Mouse (Mus musculus): ENCODE results near the gene Adh1. TPM values are rescaled to one million over a fixed set of nuclear protein-coding genes. Genes with fewer than 3 reads are reported as not detected.

Adh1 gene
- polyA plus RNA-seq, 1 experiment: not detected

DNA sequence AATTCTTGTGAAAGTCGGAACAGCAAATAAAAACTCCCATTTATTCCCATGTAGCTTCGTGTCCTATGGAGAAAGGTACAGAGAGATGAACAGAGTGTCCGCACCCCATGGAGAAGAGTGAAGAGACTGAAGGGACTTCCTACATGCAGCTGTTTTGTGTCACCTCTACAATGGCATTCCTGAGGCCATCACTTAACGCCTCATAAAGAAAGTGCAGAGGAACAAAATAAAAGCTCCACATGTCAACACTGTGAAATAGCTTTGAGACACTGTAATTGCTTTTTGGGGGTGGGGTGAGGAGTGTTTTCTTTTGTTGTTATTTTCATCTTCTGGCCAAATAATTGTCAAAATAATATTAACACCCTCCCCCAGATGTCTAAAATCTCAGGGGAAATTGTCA, 41.9 kb downstream of the Adh1 start:
- TF ChIP-seq REST (IDR thresholded peaks at IDR 0.05; ENCODE audit: insufficient read depth, insufficient read length) (no peak), POLR2AphosphoS2 (IDR thresholded peaks at IDR 0.05; ENCODE audit: insufficient read length, low read depth) (no peak)
- H3K4me2 ChIP-seq (ENCODE audit: low read depth): no peak overlapping the region
- H3K4me3 ChIP-seq: no peak overlapping the region
- no peak overlapping the region for H3ac ChIP-seq (ENCODE audit: control insufficient read depth, insufficient read length)
- H3K27me3 ChIP-seq (ENCODE audit: control insufficient read depth, insufficient read depth, insufficient read length): no peaks in the 10 kb centered on the region
- no peaks in the 10 kb centered on the region for H3K36me3 ChIP-seq (ENCODE audit: control insufficient read depth, insufficient read depth)
- no peaks in the 10 kb centered on the region for H3K79me2 ChIP-seq (ENCODE audit: control insufficient read depth, insufficient read depth)

DNA sequence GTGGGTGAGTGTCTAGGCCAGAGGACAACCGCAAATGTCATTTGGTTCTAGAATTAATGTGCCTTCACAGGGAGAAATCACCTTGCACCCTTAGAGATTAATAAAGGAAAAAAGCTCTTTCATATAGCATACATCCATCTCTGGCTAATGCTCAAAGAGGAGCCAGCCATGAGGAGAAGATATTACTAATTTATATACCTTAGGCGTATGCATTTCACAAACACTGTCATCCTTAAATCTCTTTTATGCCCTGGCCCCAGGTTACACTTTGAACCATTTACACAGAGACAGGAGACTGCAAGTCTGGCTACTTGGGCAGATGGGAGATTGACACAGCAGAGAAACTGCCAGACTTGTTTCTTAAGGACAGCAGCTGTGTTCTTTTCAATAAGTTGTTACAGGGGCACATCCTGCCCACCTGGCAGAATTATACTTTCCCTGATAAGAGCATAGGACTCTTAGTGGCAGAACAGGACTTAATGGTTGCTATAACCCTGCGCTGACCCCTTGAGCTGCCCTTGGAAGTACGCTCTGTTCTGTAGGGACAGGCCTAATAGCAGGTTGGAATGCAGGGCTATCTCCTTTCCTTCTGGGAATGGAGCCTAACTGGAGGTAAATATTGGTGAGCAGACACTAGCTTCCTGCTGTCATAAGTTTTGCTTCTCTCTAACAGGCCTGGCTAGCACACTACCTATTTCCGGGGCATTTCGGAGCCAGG, 43.1 kb downstream of the Adh1 start:
- no peak overlapping the region for H3K4me3 ChIP-seq
- TF ChIP-seq TCF12 (IDR thresholded peaks at IDR 0.05; ENCODE audit: insufficient read depth, poor library complexity, severe bottlenecking): no peak
- no peak for TF ChIP-seq REST (IDR thresholded peaks at IDR 0.05; ENCODE audit: insufficient read depth, insufficient read length)
- TF ChIP-seq MAX (IDR thresholded peaks at IDR 0.05; ENCODE audit: low read depth): no peak
- TF ChIP-seq MYOD1 (IDR thresholded peaks at IDR 0.05; ENCODE audit: control insufficient read depth in 1 of 3, insufficient read length in 2 of 3, low read depth in 2 of 3): no peak
- no peak for TF ChIP-seq TCF3 (IDR thresholded peaks at IDR 0.05; ENCODE audit: insufficient read length, low read depth)
- no peak for TF ChIP-seq POLR2A (IDR thresholded peaks at IDR 0.05; ENCODE audit: insufficient read length, low read depth)
- no peak for TF ChIP-seq E2F4 (IDR thresholded peaks at IDR 0.05; ENCODE audit: insufficient read depth)
- no peak for TF ChIP-seq MYOG (IDR thresholded peaks at IDR 0.05; ENCODE audit: control insufficient read depth in 1 of 3, insufficient read depth in 1 of 3, insufficient read length in 2 of 3, low read depth in 2 of 3)
- no peak for TF ChIP-seq SRF (IDR thresholded peaks at IDR 0.05; ENCODE audit: control insufficient read depth, insufficient read length, low read depth)
- TF ChIP-seq POLR2AphosphoS2 (IDR thresholded peaks at IDR 0.05; ENCODE audit: insufficient read length, low read depth): no peak
- no peak for TF ChIP-seq CEBPB (IDR thresholded peaks at IDR 0.05; ENCODE audit: insufficient read depth, poor library complexity, severe bottlenecking)
- TF ChIP-seq USF1 (IDR thresholded peaks at IDR 0.05; ENCODE audit: low read depth): no peak
- H3ac ChIP-seq (ENCODE audit: control insufficient read depth, insufficient read length): no peak overlapping the region
- H3K36me3 ChIP-seq (ENCODE audit: control insufficient read depth, insufficient read depth): no peaks in the 10 kb centered on the region
- H3K79me2 ChIP-seq (ENCODE audit: control insufficient read depth, insufficient read depth): no peaks in the 10 kb centered on the region
- H3K4me2 ChIP-seq (ENCODE audit: low read depth): no peak overlapping the region
- H3K27me3 ChIP-seq (ENCODE audit: control insufficient read depth, insufficient read depth, insufficient read length): no peaks in the 10 kb centered on the region

DNA sequence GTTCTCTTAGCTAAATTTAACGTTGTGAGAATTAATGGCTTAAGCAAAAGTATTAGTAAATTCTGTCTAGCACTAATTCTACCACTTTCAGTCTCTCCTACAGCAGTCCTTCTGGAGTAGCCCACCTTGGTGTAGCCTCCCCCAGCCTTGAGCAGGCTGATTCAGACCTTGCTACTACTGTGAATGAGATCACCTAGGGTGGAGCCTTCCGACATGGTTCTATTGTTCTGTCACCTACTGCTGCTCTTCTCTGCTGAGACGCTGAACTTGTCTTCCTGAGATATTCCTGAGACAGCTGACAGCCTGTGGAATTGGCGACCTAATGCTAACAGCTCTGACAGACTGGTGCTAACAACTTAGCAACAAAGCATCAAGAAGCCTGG, 43.7 kb downstream of the Adh1 start:
- H3K4me3 ChIP-seq: no peak overlapping the region
- no peak overlapping the region for H3K4me2 ChIP-seq (ENCODE audit: low read depth)
- H3K36me3 ChIP-seq (ENCODE audit: control insufficient read depth, insufficient read depth): no peaks in the 10 kb centered on the region
- TF ChIP-seq TCF12 (IDR thresholded peaks at IDR 0.05; ENCODE audit: insufficient read depth, poor library complexity, severe bottlenecking) (no peak), TCF3 (IDR thresholded peaks at IDR 0.05; ENCODE audit: insufficient read length, low read depth) (no peak), MYOD1 (IDR thresholded peaks at IDR 0.05; ENCODE audit: control insufficient read depth in 1 of 3, insufficient read length in 2 of 3, low read depth in 2 of 3) (no peak), USF1 (IDR thresholded peaks at IDR 0.05; ENCODE audit: low read depth) (no peak), POLR2AphosphoS2 (IDR thresholded peaks at IDR 0.05; ENCODE audit: insufficient read length, low read depth) (no peak)
- H3ac ChIP-seq (ENCODE audit: control insufficient read depth, insufficient read length): no peak overlapping the region
- H3K79me2 ChIP-seq (ENCODE audit: control insufficient read depth, insufficient read depth): no peaks in the 10 kb centered on the region
- H3K27me3 ChIP-seq (ENCODE audit: control insufficient read depth, insufficient read depth, insufficient read length): no peaks in the 10 kb centered on the region

- Histone ChIP-seq H3K36me3 (ENCODE audit: control insufficient read depth, insufficient read depth) (no peaks in the 10 kb centered on the region), H3K27me3 (ENCODE audit: control insufficient read depth, insufficient read depth, insufficient read length) (no peaks in the 10 kb centered on the region), H3K4me2 (ENCODE audit: low read depth) (no peak overlapping the region), H3K79me2 (ENCODE audit: control insufficient read depth, insufficient read depth) (no peaks in the 10 kb centered on the region), H3ac (ENCODE audit: control insufficient read depth, insufficient read length) (no peak overlapping the region), H3K4me3 (no peak overlapping the region)
- TF ChIP-seq TCF12 (IDR thresholded peaks at IDR 0.05; ENCODE audit: insufficient read depth, poor library complexity, severe bottlenecking) (no peak), MAX (IDR thresholded peaks at IDR 0.05; ENCODE audit: low read depth) (no peak), SRF (IDR thresholded peaks at IDR 0.05; ENCODE audit: control insufficient read depth, insufficient read length, low read depth) (no peak), MYOD1 (IDR thresholded peaks at IDR 0.05; ENCODE audit: control insufficient read depth in 1 of 3, insufficient read length in 2 of 3, low read depth in 2 of 3) (no peak), E2F4 (IDR thresholded peaks at IDR 0.05; ENCODE audit: insufficient read depth) (no peak), POLR2AphosphoS2 (IDR thresholded peaks at IDR 0.05; ENCODE audit: insufficient read length, low read depth) (no peak), CEBPB (IDR thresholded peaks at IDR 0.05; ENCODE audit: insufficient read depth, poor library complexity, severe bottlenecking) (no peak), REST (IDR thresholded peaks at IDR 0.05; ENCODE audit: insufficient read depth, insufficient read length) (no peak), MYOG (IDR thresholded peaks at IDR 0.05; ENCODE audit: control insufficient read depth in 1 of 3, insufficient read depth in 1 of 3, insufficient read length in 2 of 3, low read depth in 2 of 3) (no peak), USF1 (IDR thresholded peaks at IDR 0.05; ENCODE audit: low read depth) (no peak), POLR2A (IDR thresholded peaks at IDR 0.05; ENCODE audit: insufficient read length, low read depth) (no peak), TCF3 (IDR thresholded peaks at IDR 0.05; ENCODE audit: insufficient read length, low read depth) (no peak)
Measured at GRCm38 (mm10) chr3:138305486-138306289, 44.9 kb downstream of the Adh1 start.

- no peak overlapping the region for H3ac ChIP-seq (ENCODE audit: control insufficient read depth, insufficient read length)
- no peaks in the 10 kb centered on the region for H3K27me3 ChIP-seq (ENCODE audit: control insufficient read depth, insufficient read depth, insufficient read length)
- no peak overlapping the region for H3K4me3 ChIP-seq
- no peaks in the 10 kb centered on the region for H3K36me3 ChIP-seq (ENCODE audit: control insufficient read depth, insufficient read depth)
- H3K79me2 ChIP-seq (ENCODE audit: control insufficient read depth, insufficient read depth): no peaks in the 10 kb centered on the region
- no peak overlapping the region for H3K4me2 ChIP-seq (ENCODE audit: low read depth)
- no peak for TF ChIP-seq MAX (IDR thresholded peaks at IDR 0.05; ENCODE audit: low read depth)
- no peak for TF ChIP-seq TCF12 (IDR thresholded peaks at IDR 0.05; ENCODE audit: insufficient read depth, poor library complexity, severe bottlenecking)
- no peak for TF ChIP-seq POLR2AphosphoS2 (IDR thresholded peaks at IDR 0.05; ENCODE audit: insufficient read length, low read depth)
- no peak for TF ChIP-seq E2F4 (IDR thresholded peaks at IDR 0.05; ENCODE audit: insufficient read depth)
Measured at GRCm38 (mm10) chr3:138306290-138306683, 45.5 kb downstream of the Adh1 start.

All from myocyte (in vitro differentiated cells).